Mouse (Mus musculus) hindbrain, embryonic 15.5 days (tissue): ENCODE measurements at regions not wholly inside any gene's neighbourhood (a gene's known extent, or its start where the extent isn't known, plus 50 kb on each side); places are given as distances from the start of the nearest gene placed in this dataset.

Experiments used
- ATAC-seq: fragments of 200-750 bp; cut with Nextera tagmentation; 2 replicates; pipeline ENCODE4 v1.8.0; 2017; ENCODE audit warnings: low read depth, moderate number of reproducible peaks, moderate TSS enrichment; ENCODE audit not compliant: low FRiP score
- H3K27ac ChIP-seq: fragments of 300-500 bp; sonication (generic); replicated peaks from 2 replicates; pipeline ENCODE4 v1.5.1; 2015; ENCODE audit warnings: mild to moderate bottlenecking, inconsistent platforms
- H3K27me3 ChIP-seq: fragments of 300-500 bp; sonication (generic); 2 replicates; pipeline ENCODE4 v1.6.1; 2015; ENCODE audit warnings: control low read depth, inconsistent platforms
- H3K36me3 ChIP-seq: fragments of 300-500 bp; sonication (generic); 2 replicates; pipeline ENCODE4 v1.6.1; 2015; ENCODE audit warnings: control low read depth, inconsistent platforms
- H3K4me1 ChIP-seq: fragments of 300-500 bp; sonication (generic); replicated peaks from 2 replicates; pipeline ENCODE4 v1.6.1; 2015; ENCODE audit warnings: control low read depth, inconsistent platforms
- H3K4me2 ChIP-seq: fragments of 300-500 bp; sonication (generic); 2 replicates; pipeline ENCODE4 v1.6.1; 2015; ENCODE audit warnings: moderate library complexity, mild to moderate bottlenecking, inconsistent platforms
- H3K4me3 ChIP-seq: fragments of 300-500 bp; sonication (generic); 2 replicates; pipeline ENCODE4 v1.5.1; 2015; ENCODE audit warnings: mild to moderate bottlenecking, inconsistent platforms
- H3K9ac ChIP-seq: fragments of 300-500 bp; sonication (generic); 2 replicates; pipeline ENCODE4 v1.6.1; 2015; ENCODE audit warnings: inconsistent platforms
- H3K9me3 ChIP-seq: fragments of 300-500 bp; sonication (generic); 2 replicates; pipeline ENCODE4 v1.6.1; 2016; ENCODE audit warnings: control low read depth, inconsistent platforms
- WGBS: fragments of 180-500 bp; shearing (Covaris S2); methylation state at CpG from one replicate; pipeline ENCODE4 v1.1.7; 2015; 5-methylcytosine and 5-hydroxymethylcytosine counted together

DNA sequence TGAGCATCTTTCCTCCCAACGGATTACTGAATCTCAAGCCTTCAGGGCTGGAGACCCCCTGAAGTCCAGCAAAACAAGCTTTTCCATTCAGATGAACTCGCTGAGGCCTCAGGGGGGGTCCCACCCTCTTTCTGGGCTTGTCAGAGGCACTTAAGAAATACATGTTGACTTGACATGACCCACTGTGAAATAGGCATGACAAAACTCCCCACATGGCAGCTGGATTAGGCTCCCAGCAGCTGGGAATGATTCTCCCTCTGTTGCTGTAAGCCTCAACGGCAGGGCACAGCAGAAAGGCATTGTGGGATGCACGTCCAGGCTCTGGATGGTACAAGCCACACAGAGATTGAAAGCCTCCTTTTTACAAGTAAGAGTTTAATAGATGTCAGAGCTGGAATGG is 110.5 kb downstream of the Slc4a3 start:
- H3K4me2 ChIP-seq = no peak overlapping the region
- ATAC-seq = no peak
- no peaks in the 10 kb centered on the region for H3K36me3 ChIP-seq
- no peak overlapping the region for H3K9ac ChIP-seq
- no peak overlapping the region for H3K4me3 ChIP-seq
- no peak overlapping the region for H3K27ac ChIP-seq
- H3K9me3 ChIP-seq = no peaks in the 10 kb centered on the region
- peaks cover 13% of the 10 kb centered on the region for H3K4me1 ChIP-seq
- H3K27me3 ChIP-seq = no peaks in the 10 kb centered on the region
- 63% methylated on average over 4 of the region's 4 CpGs for WGBS

DNA sequence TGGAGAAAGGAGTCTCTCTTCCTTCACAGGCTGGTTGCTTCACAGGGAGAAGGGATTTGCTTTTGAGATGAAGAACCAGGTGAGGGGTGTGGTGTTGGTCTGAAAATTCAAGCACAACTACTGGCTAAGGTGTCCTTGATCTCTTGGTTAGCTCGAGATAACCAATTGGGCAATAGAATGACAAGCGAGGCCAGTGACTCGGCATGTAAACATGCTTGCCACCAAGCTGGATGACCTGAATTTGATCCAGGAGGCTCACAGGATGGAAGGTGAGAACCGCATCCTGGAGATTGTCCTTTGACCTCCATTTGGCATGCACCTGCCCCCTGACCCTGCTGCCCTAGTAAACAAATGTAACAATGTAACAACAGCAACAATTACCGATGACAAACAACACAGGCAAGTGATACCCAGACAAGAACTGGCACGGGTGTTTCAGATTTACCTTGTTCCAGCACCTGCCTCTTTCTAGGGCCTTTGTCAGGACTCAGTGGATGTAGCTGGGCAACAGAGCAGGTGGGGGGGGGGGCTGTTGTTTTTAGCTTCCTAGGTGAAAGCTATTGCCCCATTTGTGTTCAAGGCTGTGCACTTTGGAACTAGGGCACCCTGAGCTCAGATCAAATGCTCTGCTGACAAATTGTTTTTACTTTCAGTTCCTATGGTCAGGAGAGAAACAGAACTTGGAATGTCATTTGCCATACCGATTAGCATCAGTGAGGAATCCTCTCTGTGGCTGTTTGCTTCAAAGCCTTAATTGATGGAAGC is 114.5 kb downstream of the Slc4a3 start:
- 0 out of 2 replicates have a peak, but pooled peaks cover 4% of the 10 kb centered on the region for H3K27me3 ChIP-seq
- no peak overlapping the region for H3K4me3 ChIP-seq
- no peaks in the 10 kb centered on the region for H3K36me3 ChIP-seq
- H3K27ac ChIP-seq = no peak overlapping the region
- whole genome bisulfite sequencing = 85% methylated on average over 7 of the region's 7 CpGs
- 0 out of 2 replicates have a peak, but pooled peaks cover 8% of the 10 kb centered on the region for H3K4me1 ChIP-seq
- H3K9ac ChIP-seq = no peak overlapping the region
- H3K9me3 ChIP-seq = no peaks in the 10 kb centered on the region
- ATAC-seq = no peak
- H3K4me2 ChIP-seq = no peak overlapping the region

DNA sequence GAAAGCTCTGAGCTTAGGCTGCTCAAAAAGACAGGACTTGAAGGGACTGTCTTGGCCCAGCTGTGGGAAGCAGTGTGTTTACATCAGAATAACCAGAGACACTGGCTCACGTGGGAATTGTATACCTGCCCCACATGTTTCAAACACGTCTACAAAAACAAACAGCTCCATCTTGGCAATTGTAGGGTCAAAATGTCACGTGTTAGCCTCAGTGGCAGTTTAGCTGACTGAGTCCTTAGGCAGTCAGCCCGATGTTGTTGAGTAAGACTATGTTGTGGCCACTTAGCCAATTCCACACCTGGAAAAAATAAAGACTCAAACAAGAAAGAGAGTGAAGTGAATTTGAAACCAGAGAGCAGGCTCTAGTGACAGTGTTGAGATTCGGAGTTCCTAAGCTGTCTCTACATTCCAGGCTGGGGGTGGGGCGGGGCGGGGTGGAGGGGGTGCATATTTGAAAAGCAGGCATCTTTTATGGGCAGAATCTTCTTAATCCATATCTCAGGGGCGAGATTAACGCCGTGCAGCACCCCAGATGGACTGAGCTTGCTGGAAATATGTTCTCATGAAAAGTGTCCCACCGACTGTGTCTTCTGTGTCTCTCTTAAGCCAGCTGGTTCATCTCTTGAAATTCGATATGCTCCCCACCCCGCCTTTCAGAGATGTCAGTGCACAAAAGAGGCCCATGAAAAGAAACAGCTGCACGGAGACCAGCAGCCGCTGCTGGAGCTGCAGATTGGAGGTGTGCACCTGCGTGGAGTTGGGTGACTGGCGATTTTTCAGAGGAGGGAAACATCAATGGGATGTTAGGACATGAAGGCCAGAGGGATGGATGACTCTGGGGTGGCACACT is 116.3 kb downstream of the Slc4a3 start:
- 0 out of 2 replicates have a peak, but pooled peaks cover 4% of the 10 kb centered on the region for H3K27me3 ChIP-seq
- no peak overlapping the region for H3K27ac ChIP-seq
- no peak for ATAC-seq
- WGBS = 18% methylated on average over 17 of the region's 17 CpGs
- 0 out of 2 replicates have a peak overlapping the region, but pooled peaks have one; percentile 15 for H3K4me2 ChIP-seq
- no peak overlapping the region for H3K4me3 ChIP-seq
- H3K36me3 ChIP-seq = no peaks in the 10 kb centered on the region
- no peak overlapping the region for H3K9ac ChIP-seq
- H3K4me1 ChIP-seq = 0 out of 2 replicates have a peak, but pooled peaks cover 8% of the 10 kb centered on the region
- H3K9me3 ChIP-seq = no peaks in the 10 kb centered on the region

DNA sequence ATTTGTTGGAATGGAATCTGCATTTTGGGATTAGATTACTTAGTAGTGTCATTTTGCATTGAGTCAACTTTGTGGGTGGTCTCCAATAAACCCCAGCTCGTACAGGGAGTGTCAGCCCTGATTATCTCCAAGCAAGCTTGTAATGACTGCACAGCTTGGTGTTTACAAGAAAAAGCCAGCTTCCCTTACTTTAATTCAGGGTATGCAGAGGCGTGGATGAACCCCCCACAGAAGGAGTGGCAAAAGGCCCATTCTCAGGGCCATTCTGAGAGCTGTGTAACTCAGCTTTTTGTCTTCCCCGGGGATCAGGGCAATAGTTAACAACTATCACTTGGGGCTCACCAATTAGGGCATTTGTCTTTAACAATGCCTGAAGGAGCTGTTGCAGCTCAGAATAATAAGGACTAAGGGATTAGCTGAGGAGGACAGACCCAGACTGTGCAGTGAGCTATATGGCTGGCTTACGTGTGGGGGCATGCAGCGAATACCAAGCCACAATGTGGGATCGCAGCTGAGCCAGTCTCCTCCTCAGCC is 121.7 kb downstream of the Slc4a3 start:
- Histone ChIP-seq H3K27ac (no peak overlapping the region), H3K36me3 (no peaks in the 10 kb centered on the region), H3K9me3 (no peaks in the 10 kb centered on the region), H3K4me2 (no peak overlapping the region), H3K4me3 (no peak overlapping the region), H3K27me3 (0 out of 2 replicates have a peak, but pooled peaks cover 6% of the 10 kb centered on the region), H3K9ac (no peak overlapping the region), H3K4me1 (0 out of 2 replicates have a peak, but pooled peaks cover 2% of the 10 kb centered on the region)
- peak; percentile 48; the same call in 1 of the 2 replicates for ATAC-seq
- 32% methylated on average over 6 of the region's 6 CpGs for WGBS

DNA sequence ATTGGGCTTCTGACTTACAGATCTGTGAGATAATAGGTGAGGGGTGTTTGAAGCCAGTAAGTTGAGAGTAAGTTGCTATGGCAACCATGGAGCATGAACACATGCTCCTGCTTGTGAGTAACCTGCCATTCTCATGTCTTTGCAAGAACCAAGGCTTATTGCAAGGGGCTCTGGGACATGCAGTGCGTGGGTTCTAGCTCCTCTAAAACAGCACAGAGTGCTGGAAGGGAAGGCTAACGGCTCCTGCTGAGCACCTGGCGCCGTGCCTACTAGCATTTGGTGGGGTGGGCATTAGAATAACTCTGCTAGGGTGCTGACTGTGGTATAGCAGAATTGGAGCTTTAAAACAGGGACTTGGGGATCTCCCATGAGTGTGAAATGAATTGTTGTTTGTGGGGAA is 130.2 kb downstream of the Slc4a3 start:
- 0 out of 2 replicates have a peak, but pooled peaks cover 5% of the 10 kb centered on the region for H3K4me1 ChIP-seq
- H3K27me3 ChIP-seq = 0 out of 2 replicates have a peak, but pooled peaks cover 3% of the 10 kb centered on the region
- 81% methylated on average over 4 of the region's 4 CpGs for WGBS
- no peak for ATAC-seq
- H3K9ac ChIP-seq = no peak overlapping the region
- no peaks in the 10 kb centered on the region for H3K9me3 ChIP-seq
- H3K4me3 ChIP-seq = no peak overlapping the region
- no peaks in the 10 kb centered on the region for H3K36me3 ChIP-seq
- H3K27ac ChIP-seq = no peak overlapping the region
- H3K4me2 ChIP-seq = no peak overlapping the region

DNA sequence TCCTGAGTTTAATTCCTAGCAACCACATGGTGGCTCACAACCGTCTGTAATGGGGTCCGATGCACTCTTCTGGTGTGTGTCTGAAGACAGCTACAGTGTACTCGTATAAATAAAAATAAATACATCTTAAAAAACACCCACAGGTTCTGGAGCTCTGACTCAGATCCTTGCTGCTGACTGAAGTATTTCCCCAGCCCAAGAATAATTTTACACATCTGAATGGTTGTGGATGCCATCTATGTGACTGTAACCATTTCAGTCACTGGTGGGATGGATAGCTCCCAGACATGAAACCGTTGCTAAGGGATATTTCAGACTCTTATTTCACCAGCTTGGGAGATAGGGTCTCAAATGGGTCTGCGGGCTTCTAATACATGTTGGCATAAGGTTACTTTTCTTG is 131.6 kb downstream of the Slc4a3 start:
- no peak overlapping the region for H3K4me3 ChIP-seq
- ATAC-seq = no peak
- H3K4me2 ChIP-seq = no peak overlapping the region
- no peaks in the 10 kb centered on the region for H3K27me3 ChIP-seq
- H3K9me3 ChIP-seq = no peaks in the 10 kb centered on the region
- no peak overlapping the region for H3K9ac ChIP-seq
- 0 out of 2 replicates have a peak, but pooled peaks cover 5% of the 10 kb centered on the region for H3K4me1 ChIP-seq
- H3K36me3 ChIP-seq = no peaks in the 10 kb centered on the region
- WGBS = 75% methylated on average over 5 of the region's 5 CpGs
- no peak overlapping the region for H3K27ac ChIP-seq

DNA sequence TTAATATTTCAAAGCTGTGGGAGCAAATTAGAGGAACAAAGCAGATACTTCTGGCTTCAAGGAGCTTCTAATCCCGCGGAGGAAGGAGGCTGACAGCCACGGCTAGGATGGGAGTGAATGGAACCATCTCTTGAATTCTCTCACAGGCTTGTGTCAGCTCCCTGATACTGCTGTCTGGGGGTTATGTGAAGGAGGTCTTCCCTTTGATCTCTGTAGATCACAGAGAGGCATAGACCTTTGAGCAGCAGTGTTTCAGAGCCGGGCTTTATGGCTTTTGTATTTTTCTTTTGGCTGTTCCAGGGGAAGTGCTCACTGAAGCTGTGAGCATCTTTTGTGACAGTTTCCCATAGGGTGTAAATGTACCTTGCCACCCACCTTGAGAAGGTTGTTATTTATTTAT is 132.2 kb downstream of the Slc4a3 start:
- H3K27ac ChIP-seq = no peak overlapping the region
- no peak for ATAC-seq
- H3K4me1 ChIP-seq = 0 out of 2 replicates have a peak, but pooled peaks cover 5% of the 10 kb centered on the region
- no peak overlapping the region for H3K4me2 ChIP-seq
- no peak overlapping the region for H3K9ac ChIP-seq
- no peak overlapping the region for H3K4me3 ChIP-seq
- H3K36me3 ChIP-seq = no peaks in the 10 kb centered on the region
- no peaks in the 10 kb centered on the region for H3K27me3 ChIP-seq
- no peaks in the 10 kb centered on the region for H3K9me3 ChIP-seq
- WGBS = 53% methylated on average over 4 of the region's 4 CpGs

DNA sequence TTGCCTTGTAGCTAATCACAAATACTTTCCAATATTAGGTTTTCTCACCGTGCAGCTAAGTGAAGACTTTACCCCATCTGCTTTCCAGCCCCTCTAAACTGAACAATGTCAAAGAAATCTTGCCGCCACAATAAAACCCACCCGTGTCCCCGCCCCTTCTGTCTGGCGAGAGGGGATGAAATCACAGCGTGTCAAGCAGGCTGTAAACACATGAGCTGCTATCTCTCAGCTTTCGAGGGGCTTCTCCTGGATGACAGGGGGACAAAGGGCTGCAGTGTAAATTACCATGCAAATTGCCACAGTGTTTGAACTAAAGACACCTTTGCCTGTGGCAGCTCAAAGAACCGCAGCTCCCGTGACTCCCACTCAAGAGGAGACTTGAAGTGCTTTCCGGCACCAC is 134.3 kb downstream of the Slc4a3 start:
- ATAC-seq = no peak
- H3K4me1 ChIP-seq = 0 out of 2 replicates have a peak, but pooled peaks cover 5% of the 10 kb centered on the region
- no peak overlapping the region for H3K4me3 ChIP-seq
- H3K36me3 ChIP-seq = no peaks in the 10 kb centered on the region
- H3K27me3 ChIP-seq = no peaks in the 10 kb centered on the region
- H3K4me2 ChIP-seq = peak overlapping the region; percentile 8; the same call in 1 of the 2 replicates
- H3K27ac ChIP-seq = no peak overlapping the region
- no peak overlapping the region for H3K9ac ChIP-seq
- WGBS = 20% methylated on average over 10 of the region's 10 CpGs
- no peaks in the 10 kb centered on the region for H3K9me3 ChIP-seq

DNA sequence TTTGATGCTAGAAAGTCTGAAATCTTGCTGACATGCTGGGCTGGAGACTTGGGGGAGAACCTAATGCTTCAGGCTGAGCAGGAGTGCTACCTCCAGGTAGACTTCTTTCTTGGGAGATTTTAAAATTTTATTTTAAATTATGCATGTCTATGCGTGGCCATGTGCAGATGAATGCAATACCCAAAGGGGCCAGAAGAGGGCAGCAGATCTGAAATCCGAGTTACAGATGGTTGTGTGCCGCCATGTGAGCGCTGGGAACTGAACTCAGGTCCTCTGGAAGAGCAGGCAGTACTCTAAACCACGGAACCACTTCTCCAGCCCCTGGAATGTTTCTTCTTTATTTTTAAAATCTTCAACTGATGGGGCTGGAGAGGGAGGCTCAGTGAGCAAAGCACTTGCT is 135.8 kb downstream of the Slc4a3 start:
- Histone ChIP-seq H3K4me1 (0 out of 2 replicates have a peak, but pooled peaks cover 5% of the 10 kb centered on the region), H3K27me3 (no peaks in the 10 kb centered on the region), H3K36me3 (no peaks in the 10 kb centered on the region), H3K9me3 (no peaks in the 10 kb centered on the region), H3K4me2 (no peak overlapping the region), H3K4me3 (no peak overlapping the region), H3K27ac (no peak overlapping the region), H3K9ac (no peak overlapping the region)
- 95% methylated on average over 5 of the region's 5 CpGs for WGBS
- no peak for ATAC-seq

DNA sequence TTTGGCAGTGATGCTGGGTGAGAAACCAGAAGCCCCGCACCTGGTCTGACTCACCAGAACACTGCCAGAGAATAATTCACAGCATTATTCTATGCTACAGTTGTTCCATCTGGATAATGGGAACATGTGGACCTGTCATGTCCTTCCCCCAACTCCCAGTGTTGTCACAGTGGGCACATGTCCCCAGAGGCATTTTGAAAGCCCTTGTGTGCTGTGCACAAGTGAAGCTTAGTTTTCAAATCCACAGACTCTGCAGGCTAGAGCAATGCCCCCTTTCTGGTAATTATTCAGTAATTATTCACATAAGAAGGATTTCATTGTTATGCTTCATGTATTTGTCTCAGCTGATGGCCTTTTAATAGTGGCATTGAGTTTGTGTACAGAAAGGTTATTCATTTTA is 146.7 kb downstream of the Slc4a3 start:
- 0 out of 2 replicates have a peak, but pooled peaks cover 2% of the 10 kb centered on the region for H3K27me3 ChIP-seq
- ATAC-seq = peak; percentile 27; the same call in 1 of the 2 replicates
- H3K4me2 ChIP-seq = no peak overlapping the region
- H3K36me3 ChIP-seq = no peaks in the 10 kb centered on the region
- no peak overlapping the region for H3K9ac ChIP-seq
- H3K27ac ChIP-seq = no peak overlapping the region
- H3K9me3 ChIP-seq = no peaks in the 10 kb centered on the region
- H3K4me1 ChIP-seq = peaks cover 6% of the 10 kb centered on the region
- 83% methylated on average over 1 of the region's 1 CpGs for WGBS
- H3K4me3 ChIP-seq = no peak overlapping the region

DNA sequence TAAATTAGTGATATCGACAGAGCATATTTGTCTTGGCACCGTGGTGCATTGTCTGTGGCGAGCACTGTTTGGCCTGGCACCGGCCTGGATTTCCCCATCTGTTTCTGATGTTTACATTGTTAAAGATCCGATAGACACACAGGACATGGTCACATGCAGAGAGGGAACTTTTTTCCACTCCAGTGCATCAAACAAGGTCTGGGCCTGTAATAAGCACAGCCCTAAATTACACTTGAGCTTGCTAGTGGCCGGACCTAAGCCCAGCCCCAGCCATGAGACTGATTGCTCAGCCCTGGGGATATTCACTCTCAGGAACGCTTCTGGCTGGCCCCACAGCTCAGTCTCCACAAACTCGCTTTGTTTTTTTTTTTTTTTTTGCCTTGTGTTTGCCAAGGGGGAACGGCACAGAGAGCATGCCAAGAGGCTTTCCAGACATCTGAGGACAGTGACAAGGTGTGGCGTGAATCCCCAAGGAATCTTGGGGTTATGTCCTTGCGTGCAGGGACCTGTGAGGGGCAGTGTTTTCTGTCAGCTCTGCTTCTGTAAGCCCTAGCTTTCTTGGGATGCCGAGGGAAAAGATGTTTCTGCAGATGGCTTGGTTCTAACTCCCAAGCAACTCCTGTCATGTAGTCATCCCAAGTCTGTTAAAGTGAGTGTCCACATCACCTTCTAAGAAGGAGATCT is 147.3 kb downstream of the Slc4a3 start:
- WGBS = 27% methylated on average over 12 of the region's 12 CpGs
- H3K9me3 ChIP-seq = no peaks in the 10 kb centered on the region
- no peak overlapping the region for H3K9ac ChIP-seq
- H3K27ac ChIP-seq = no peak overlapping the region
- H3K36me3 ChIP-seq = no peaks in the 10 kb centered on the region
- peak; percentile 79; the same call in 1 of the 2 replicates for ATAC-seq
- peaks cover 6% of the 10 kb centered on the region for H3K4me1 ChIP-seq
- H3K4me3 ChIP-seq = no peak overlapping the region
- H3K4me2 ChIP-seq = no peak overlapping the region
- 0 out of 2 replicates have a peak, but pooled peaks cover 2% of the 10 kb centered on the region for H3K27me3 ChIP-seq
